Mouse (Mus musculus): ENCODE results near the gene Abcb11. TPM values are rescaled to one million over a fixed set of nuclear protein-coding genes. Genes with fewer than 3 reads are reported as not detected.

Gene Abcb11
- polyA plus RNA-seq, 1 experiment from 2014 or later, result not detected

Other genes starting within 250 kb of the Abcb11 start
- gene Nostrin, start 206.8 kb downstream of the Abcb11 start, polyA plus RNA-seq (2015; fragmentation: Nextera tagmentation; extraction: Ambion mirVana), result 3.7 and 4.5 TPM in 2 replicates
- 126 and 133 TPM in 2 replicates for gene Spc25, start 136.4 kb downstream of the Abcb11 start, polyA plus RNA-seq (2015; fragmentation: Nextera tagmentation; extraction: Ambion mirVana)
- not detected in 2 replicates for gene G6pc2, start 131.5 kb downstream of the Abcb11 start, polyA plus RNA-seq (2015; fragmentation: Nextera tagmentation; extraction: Ambion mirVana)
- gene Dhrs9, start 37.8 kb upstream of the Abcb11 start, polyA plus RNA-seq (2015; fragmentation: Nextera tagmentation; extraction: Ambion mirVana), result 0.04 and 0.10 TPM in 2 replicates
- gene Lrp2, start 243.4 kb upstream of the Abcb11 start, polyA plus RNA-seq (2015; fragmentation: Nextera tagmentation; extraction: Ambion mirVana), result 0.25 and 0.44 TPM in 2 replicates

Data from heart, embryonic 15.5 days (tissue).